Mouse (Mus musculus) forebrain, postnatal 0 days (tissue): Measurements from ENCODE around the gene Plod2. TPM values are rescaled to one million over a fixed set of nuclear protein-coding genes. Genes with fewer than 3 reads are reported as not detected.

Experiments
- ATAC-seq: fragments of 200-750 bp; cut with Nextera tagmentation; 2 replicates; pipeline ENCODE4 v1.8.0; 2017; ENCODE audit warnings: mild to moderate bottlenecking, moderate library complexity
- DNase-seq: peaks from one replicate; pipeline ENCODE4 v3.0.0-alpha.2; 2015
- H3K27ac ChIP-seq: fragments of 300-500 bp; sonication (generic); 2 replicates; pipeline ENCODE4 v1.5.1; 2014; ENCODE audit warnings: low read depth, mild to moderate bottlenecking, antibody characterized with exemption, low read length, moderate library complexity, mixed read lengths
- H3K27me3 ChIP-seq: fragments of 300-500 bp; sonication (generic); 2 replicates; pipeline ENCODE4 v1.6.1; 2014; ENCODE audit warnings: mild to moderate bottlenecking, low read length, mixed read lengths; ENCODE audit not compliant: insufficient read depth
- H3K36me3 ChIP-seq: fragments of 300-500 bp; sonication (generic); 2 replicates; pipeline ENCODE4 v1.6.1; 2014; ENCODE audit warnings: mild to moderate bottlenecking, moderate library complexity; ENCODE audit not compliant: insufficient read depth
- H3K4me1 ChIP-seq: fragments of 300-500 bp; sonication (generic); 2 replicates; pipeline ENCODE4 v1.6.1; 2014; ENCODE audit warnings: antibody characterized with exemption; ENCODE audit not compliant: insufficient read depth
- H3K4me2 ChIP-seq: fragments of 300-500 bp; sonication (generic); 2 replicates; pipeline ENCODE4 v1.6.1; 2014; ENCODE audit warnings: low read depth, mild to moderate bottlenecking, moderate library complexity
- H3K4me3 ChIP-seq: fragments of 300-500 bp; sonication (generic); 2 replicates; pipeline ENCODE4 v1.5.1; 2014; ENCODE audit warnings: low read depth, low read length, mixed read lengths
- H3K9ac ChIP-seq: fragments of 300-500 bp; sonication (generic); 2 replicates; pipeline ENCODE4 v1.6.1; 2014; ENCODE audit warnings: mild to moderate bottlenecking
- H3K9me3 ChIP-seq: fragments of 300-500 bp; sonication (generic); 2 replicates; pipeline ENCODE4 v1.6.1; 2016; ENCODE audit warnings: low read length
- CTCF ChIP-seq: sonication (generic); IDR thresholded peaks from 2 replicates; pipeline ENCODE4 v1.5.1; 2016; ENCODE audit warnings: antibody characterized with exemption, control low read depth, low read depth
- WGBS: fragments of 180-500 bp; shearing (Covaris S2); extraction: QIAGEN DNeasy Blood & Tissue Kit; methylation state at CpG from one replicate; pipeline ENCODE4 v1.1.7; 2014; 5-methylcytosine and 5-hydroxymethylcytosine counted together
- polyA plus RNA-seq: library from polyadenylated mRNA; unstranded; fragments of >200 nt; fragmentation: Nextera tagmentation; extraction: Ambion mirVana; gene quantifications from 2 replicates; pipeline ENCODE4 v1.2.1, GENCODE M21; 2015
- total RNA-seq: library from RNA; depleted of rRNA; stranded (reverse); fragments of >200 nt; gene quantifications from 2 replicates; pipeline ENCODE4 v1.2.3, GENCODE M21; 2014; rRNA removed

The Plod2 gene
- total and polyA plus RNA-seq, 2 experiments from 2014 or later, result 6.2 to 17.4 TPM

- Histone ChIP-seq H3K36me3 (no peaks in the 10 kb centered on the region), H3K27me3 (no peaks in the 10 kb centered on the region), H3K4me1 (no peaks in the 10 kb centered on the region), H3K4me3 (no peak overlapping the region), H3K9ac (no peak overlapping the region), H3K27ac (no peak overlapping the region), H3K9me3 (no peaks in the 10 kb centered on the region), H3K4me2 (no peak overlapping the region)
- DNase-seq (no peak), ATAC-seq (no peak)
- WGBS, result 91% methylated on average over 2 of the region's 2 CpGs
- no peak for TF ChIP-seq CTCF
Observed at GRCm38 (mm10) chr9:92617376-92617775, 75.4 kb downstream of the Plod2 start.

GRCm38 (mm10) chr9:92620088-92620487, 78.1 kb downstream of the Plod2 start:
- DNase-seq, result no peak
- no peaks in the 10 kb centered on the region for H3K36me3 ChIP-seq
- H3K9ac ChIP-seq, result no peak overlapping the region
- 79% methylated on average over 1 of the region's 1 CpGs for WGBS
- no peak overlapping the region for H3K4me2 ChIP-seq
- no peaks in the 10 kb centered on the region for H3K9me3 ChIP-seq
- no peak for ATAC-seq
- H3K4me3 ChIP-seq, result no peak overlapping the region
- no peaks in the 10 kb centered on the region for H3K4me1 ChIP-seq
- no peaks in the 10 kb centered on the region for H3K27me3 ChIP-seq
- no peak overlapping the region for H3K27ac ChIP-seq
- TF ChIP-seq CTCF, result no peak

GRCm38 (mm10) chr9:92621246-92621645, 79.2 kb downstream of the Plod2 start:
- 59% methylated on average over 3 of the region's 3 CpGs for WGBS
- Histone ChIP-seq H3K4me3 (no peak overlapping the region), H3K4me2 (no peak overlapping the region), H3K27ac (no peak overlapping the region), H3K9me3 (no peaks in the 10 kb centered on the region), H3K36me3 (no peaks in the 10 kb centered on the region), H3K4me1 (no peaks in the 10 kb centered on the region), H3K9ac (no peak overlapping the region), H3K27me3 (no peaks in the 10 kb centered on the region)
- ATAC-seq (no peak), DNase-seq (no peak)
- TF ChIP-seq CTCF, result no peak

GRCm38 (mm10) chr9:92621878-92622282, 79.9 kb downstream of the Plod2 start:
- Histone ChIP-seq H3K4me1 (no peaks in the 10 kb centered on the region), H3K4me2 (no peak overlapping the region), H3K36me3 (no peaks in the 10 kb centered on the region), H3K9ac (no peak overlapping the region), H3K27ac (no peak overlapping the region), H3K4me3 (no peak overlapping the region), H3K27me3 (no peaks in the 10 kb centered on the region), H3K9me3 (no peaks in the 10 kb centered on the region)
- 76% methylated on average over 2 of the region's 2 CpGs for WGBS
- no peak for ATAC-seq
- DNase-seq, result no peak
- no peak for TF ChIP-seq CTCF

GRCm38 (mm10) chr9:92634792-92635191, 92.8 kb downstream of the Plod2 start:
- Histone ChIP-seq H3K9ac (no peak overlapping the region), H3K4me3 (no peak overlapping the region), H3K27me3 (no peaks in the 10 kb centered on the region), H3K4me1 (no peaks in the 10 kb centered on the region), H3K27ac (no peak overlapping the region), H3K36me3 (no peaks in the 10 kb centered on the region), H3K9me3 (no peaks in the 10 kb centered on the region), H3K4me2 (no peak overlapping the region)
- WGBS, result 88% methylated on average over 3 of the region's 3 CpGs
- DNase-seq (no peak), ATAC-seq (no peak)
- TF ChIP-seq CTCF, result no peak

- 81% methylated on average over 6 of the region's 6 CpGs for WGBS
- no peaks in the 10 kb centered on the region for H3K9me3 ChIP-seq
- H3K27ac ChIP-seq, result no peak overlapping the region
- no peak overlapping the region for H3K4me3 ChIP-seq
- H3K4me2 ChIP-seq, result no peak overlapping the region
- no peaks in the 10 kb centered on the region for H3K27me3 ChIP-seq
- H3K4me1 ChIP-seq, result no peaks in the 10 kb centered on the region
- no peak for ATAC-seq
- TF ChIP-seq CTCF, result peak; percentile 37; the same call in 1 of the 2 replicates
- no peaks in the 10 kb centered on the region for H3K36me3 ChIP-seq
- H3K9ac ChIP-seq, result no peak overlapping the region
- DNase-seq, result peak; percentile 43
Observed at GRCm38 (mm10) chr9:92639200-92639897, 97.3 kb downstream of the Plod2 start.

- DNase-seq (no peak), ATAC-seq (no peak)
- Histone ChIP-seq H3K4me3 (no peak overlapping the region), H3K4me1 (no peaks in the 10 kb centered on the region), H3K27ac (no peak overlapping the region), H3K36me3 (no peaks in the 10 kb centered on the region), H3K27me3 (no peaks in the 10 kb centered on the region), H3K9ac (no peak overlapping the region), H3K4me2 (no peak overlapping the region), H3K9me3 (no peaks in the 10 kb centered on the region)
- TF ChIP-seq CTCF, result no peak
- 84% methylated on average over 1 of the region's 1 CpGs for WGBS
Observed at GRCm38 (mm10) chr9:92641717-92642116, 99.7 kb downstream of the Plod2 start.

Other genes starting within 250 kb of the Plod2 start
- gene 1700057G04Rik, start 232.8 kb upstream of the Plod2 start, total RNA-seq, result not detected in 2 replicates
- gene 1700057G04Rik, start 232.8 kb upstream of the Plod2 start, polyA plus RNA-seq, result not detected in 2 replicates
- gene Plscr4, start 84.8 kb upstream of the Plod2 start, total RNA-seq, result 1.0 and 1.7 TPM in 2 replicates
- gene Plscr4, start 84.8 kb upstream of the Plod2 start, polyA plus RNA-seq, result 2.1 and 3.0 TPM in 2 replicates